Mouse (Mus musculus) liver, embryonic 15.5 days (tissue): ENCODE measurements around the gene Jag2. TPM values are rescaled to one million over a fixed set of nuclear protein-coding genes. Genes with fewer than 3 reads are reported as not detected.

Experiments used
- ATAC-seq: fragments of 200-750 bp; cut with Nextera tagmentation; 2 replicates; pipeline ENCODE4 v1.8.0; 2017; ENCODE audit warnings: moderate number of reproducible peaks, mild to moderate bottlenecking, moderate library complexity; ENCODE audit not compliant: insufficient read depth
- H3K27ac ChIP-seq: fragments of 300-500 bp; sonication (generic); replicated peaks from 2 replicates; pipeline ENCODE4 v1.5.1; 2015; ENCODE audit warnings: mild to moderate bottlenecking, inconsistent platforms
- H3K27me3 ChIP-seq: fragments of 300-500 bp; sonication (generic); 2 replicates; pipeline ENCODE4 v1.6.1; 2015; ENCODE audit warnings: mild to moderate bottlenecking, inconsistent platforms
- H3K36me3 ChIP-seq: fragments of 300-500 bp; sonication (generic); replicated peaks from 2 replicates; pipeline ENCODE4 v1.6.1; 2015; ENCODE audit warnings: moderate library complexity, mild to moderate bottlenecking, inconsistent platforms
- H3K4me1 ChIP-seq: fragments of 300-500 bp; sonication (generic); replicated peaks from 2 replicates; pipeline ENCODE4 v1.6.1; 2015; ENCODE audit warnings: inconsistent platforms
- H3K4me2 ChIP-seq: fragments of 300-500 bp; sonication (generic); 2 replicates; pipeline ENCODE4 v1.6.1; 2015; ENCODE audit warnings: moderate library complexity, mild to moderate bottlenecking, inconsistent platforms
- H3K4me3 ChIP-seq: fragments of 300-500 bp; sonication (generic); replicated peaks from 2 replicates; pipeline ENCODE4 v1.5.1; 2015; ENCODE audit warnings: mild to moderate bottlenecking, inconsistent platforms
- H3K9ac ChIP-seq: fragments of 300-500 bp; sonication (generic); 2 replicates; pipeline ENCODE4 v1.6.1; 2015; ENCODE audit warnings: moderate library complexity, mild to moderate bottlenecking, inconsistent platforms
- H3K9me3 ChIP-seq: fragments of 300-500 bp; sonication (generic); replicated peaks from 2 replicates; pipeline ENCODE4 v1.6.1; 2016; ENCODE audit warnings: inconsistent platforms
- WGBS: fragments of 180-500 bp; shearing (Covaris S2); methylation state at CpG from one replicate; pipeline ENCODE4 v1.1.7; 2015; ENCODE audit warnings: mixed read lengths; ENCODE audit not compliant: insufficient replicate concordance; 5-methylcytosine and 5-hydroxymethylcytosine counted together
- polyA plus RNA-seq: library from polyadenylated mRNA; unstranded; fragments of >200 nt; fragmentation: Nextera tagmentation; extraction: Ambion mirVana; gene quantifications from 2 replicates; pipeline ENCODE4 v1.2.1, GENCODE M21; 2015

The Jag2 gene
- 0.21 and 0.32 TPM in 2 replicates for polyA plus RNA-seq

- WGBS = 1% methylated on average over 77 of the region's 85 CpGs
- H3K36me3 ChIP-seq = no peaks in the 10 kb centered on the region
- H3K9ac ChIP-seq = no peak within 1 kb of the TSS
- peak; percentile 32 for ATAC-seq
- H3K27me3 ChIP-seq = peaks cover 86% of the 10 kb centered on the region
- H3K4me1 ChIP-seq = peaks cover 16% of the 10 kb centered on the region
- H3K4me3 ChIP-seq = peak within 1 kb of the TSS; percentile 47
- H3K4me2 ChIP-seq = peak within 1 kb of the TSS; percentile 67
- H3K27ac ChIP-seq = no peak within 1 kb of the TSS
- H3K9me3 ChIP-seq = no peaks in the 10 kb centered on the region
Measured at GRCm38 (mm10) chr12:112929562-112930352, at the start of gene Jag2. Gene Jag2, minus strand, starts transcription at chr12:112929776.

GRCm38 (mm10) chr12:112977156-112977555 lies 47.6 kb upstream of the Jag2 start:
- Histone ChIP-seq H3K27me3 (no peaks in the 10 kb centered on the region), H3K9ac (peak overlapping the region; percentile 69), H3K4me3 (peak overlapping the region; percentile 74), H3K27ac (peak overlapping the region; percentile 73), H3K4me2 (peak overlapping the region; percentile 90), H3K9me3 (no peaks in the 10 kb centered on the region), H3K36me3 (peaks cover 75% of the 10 kb centered on the region), H3K4me1 (peaks cover 21% of the 10 kb centered on the region)
- ATAC-seq = no peak
- WGBS = 61% methylated on average over 12 of the region's 12 CpGs

DNA sequence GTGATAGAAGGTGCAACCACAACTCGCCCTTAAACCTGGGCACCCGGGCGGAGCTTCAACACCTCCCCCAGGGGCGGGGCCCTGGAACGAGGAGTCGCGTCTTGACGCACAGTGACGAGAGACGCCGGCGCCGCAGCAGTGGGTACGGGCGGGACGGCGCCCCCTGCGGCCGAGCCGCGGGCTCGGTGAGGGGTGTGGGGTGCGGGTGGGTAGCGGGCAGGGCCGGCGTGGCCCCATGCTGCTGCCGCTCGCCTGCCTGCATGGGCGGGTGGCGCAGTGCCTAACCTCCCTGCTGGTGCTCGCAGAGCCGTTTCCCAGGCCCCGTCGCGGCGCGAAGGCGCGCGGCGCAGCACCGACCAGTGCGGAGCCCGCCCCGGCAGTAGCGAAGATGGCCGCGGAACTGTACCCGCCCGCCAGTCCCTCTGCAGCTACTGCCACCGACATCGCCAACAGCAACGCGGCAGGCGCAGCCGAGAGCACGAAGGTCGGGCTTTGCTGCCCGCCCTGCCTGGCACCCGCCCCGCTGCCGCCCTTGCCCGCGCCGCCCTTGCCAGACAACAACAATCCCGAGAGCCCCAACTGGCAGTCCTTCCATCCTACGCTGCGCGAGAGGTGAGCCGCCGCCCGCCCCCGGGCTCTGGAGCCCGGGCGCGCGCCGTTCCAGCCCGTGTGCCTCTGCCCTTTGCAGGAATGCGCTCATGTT lies 46.9 kb upstream of the Jag2 start, which contains the start of gene Btbd6:
Btbd6 (plus strand) TSS at position 112 of the 703 bp plus-strand sequence.
- peak within 1 kb of the TSS; percentile 74 for H3K4me3 ChIP-seq
- peak; percentile 91 for ATAC-seq
- peak within 1 kb of the TSS; percentile 69 for H3K9ac ChIP-seq
- peaks cover 75% of the 10 kb centered on the region for H3K36me3 ChIP-seq
- H3K4me1 ChIP-seq = peaks cover 21% of the 10 kb centered on the region
- H3K9me3 ChIP-seq = no peaks in the 10 kb centered on the region
- peak within 1 kb of the TSS; percentile 73 for H3K27ac ChIP-seq
- no peaks in the 10 kb centered on the region for H3K27me3 ChIP-seq
- H3K4me2 ChIP-seq = peak within 1 kb of the TSS; percentile 90
- under 1% methylated on average over 72 of the region's 80 CpGs for WGBS

DNA sequence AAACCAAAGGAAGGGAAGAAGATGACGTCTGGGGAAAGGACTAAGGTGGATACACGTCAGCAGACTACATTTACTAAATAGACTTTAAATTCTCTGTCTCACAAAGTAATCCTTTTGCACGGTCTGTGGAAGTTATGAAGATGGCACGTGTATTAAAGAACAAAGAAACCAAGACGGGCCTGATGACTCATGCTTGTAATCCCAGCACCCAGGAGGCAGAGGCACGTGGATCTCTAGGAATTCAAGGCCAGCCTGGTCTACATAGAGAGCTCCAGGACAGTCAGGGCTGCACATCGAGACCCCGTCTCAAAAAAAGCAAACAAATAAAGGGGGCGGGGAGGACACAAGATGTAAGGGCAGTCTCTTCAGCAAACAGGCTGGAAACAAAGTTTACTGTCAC lies 45.2 kb upstream of the Jag2 start:
- peaks cover 75% of the 10 kb centered on the region for H3K36me3 ChIP-seq
- H3K4me2 ChIP-seq = no peak overlapping the region
- no peak overlapping the region for H3K4me3 ChIP-seq
- H3K27ac ChIP-seq = no peak overlapping the region
- H3K9me3 ChIP-seq = no peaks in the 10 kb centered on the region
- peaks cover 21% of the 10 kb centered on the region for H3K4me1 ChIP-seq
- no peaks in the 10 kb centered on the region for H3K27me3 ChIP-seq
- no peak overlapping the region for H3K9ac ChIP-seq
- ATAC-seq = no peak
- 72% methylated on average over 9 of the region's 9 CpGs for WGBS

DNA sequence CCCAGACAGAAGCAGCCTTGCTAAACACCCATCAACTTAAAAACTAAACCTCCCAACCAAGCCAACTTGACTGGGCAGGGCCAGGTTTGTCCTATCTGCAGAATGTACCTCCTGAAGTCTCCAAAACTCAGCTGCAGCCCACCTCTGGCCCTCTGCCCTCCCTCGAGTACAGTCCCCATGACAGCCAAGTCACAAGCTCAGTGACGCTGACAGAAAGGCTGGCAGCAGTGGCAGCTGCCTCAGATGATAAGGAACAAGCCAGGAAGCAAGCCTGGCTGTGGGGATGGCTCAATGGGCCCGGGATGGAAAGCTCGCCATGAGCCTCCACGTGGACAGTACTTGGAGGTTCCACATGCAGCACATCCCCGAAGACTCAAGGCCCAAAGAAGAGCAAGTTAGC lies 40.0 kb upstream of the Jag2 start:
- no peak overlapping the region for H3K4me2 ChIP-seq
- no peaks in the 10 kb centered on the region for H3K9me3 ChIP-seq
- WGBS = 50% methylated on average over 6 of the region's 6 CpGs
- H3K36me3 ChIP-seq = peaks cover 99% of the 10 kb centered on the region
- H3K9ac ChIP-seq = no peak overlapping the region
- H3K4me1 ChIP-seq = no peaks in the 10 kb centered on the region
- H3K27me3 ChIP-seq = no peaks in the 10 kb centered on the region
- ATAC-seq = no peak
- H3K4me3 ChIP-seq = no peak overlapping the region
- no peak overlapping the region for H3K27ac ChIP-seq

DNA sequence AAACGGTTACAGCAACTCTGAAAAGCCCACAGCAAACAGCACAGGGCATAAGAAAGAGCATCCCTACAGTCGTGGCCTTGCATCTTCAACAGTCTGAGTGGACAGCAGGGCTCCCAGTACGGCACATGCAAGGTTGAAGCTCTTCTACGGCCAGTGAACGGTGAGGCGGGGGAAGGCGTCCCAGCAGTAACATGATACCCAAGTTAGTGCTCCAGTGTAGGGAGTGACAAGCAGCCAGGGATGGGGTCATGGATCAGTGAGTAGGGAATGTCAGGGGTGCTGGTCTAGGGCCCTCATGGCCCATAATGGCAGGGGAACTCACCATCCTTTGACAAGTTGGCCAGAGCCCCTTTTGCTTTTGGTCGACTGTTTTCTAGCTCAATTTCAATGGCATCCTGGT lies 39.4 kb upstream of the Jag2 start:
- Histone ChIP-seq H3K36me3 (peaks cover 99% of the 10 kb centered on the region), H3K4me3 (no peak overlapping the region), H3K9me3 (no peaks in the 10 kb centered on the region), H3K27ac (no peak overlapping the region), H3K4me1 (no peaks in the 10 kb centered on the region), H3K27me3 (no peaks in the 10 kb centered on the region), H3K4me2 (no peak overlapping the region), H3K9ac (no peak overlapping the region)
- 78% methylated on average over 8 of the region's 8 CpGs for WGBS
- ATAC-seq = no peak

- no peak for ATAC-seq
- 90% methylated on average over 13 of the region's 13 CpGs for WGBS
- Histone ChIP-seq H3K27ac (no peak overlapping the region), H3K4me1 (no peaks in the 10 kb centered on the region), H3K4me2 (no peak overlapping the region), H3K27me3 (no peaks in the 10 kb centered on the region), H3K36me3 (peaks cover 99% of the 10 kb centered on the region), H3K9me3 (no peaks in the 10 kb centered on the region), H3K9ac (no peak overlapping the region), H3K4me3 (no peak overlapping the region)
Measured at GRCm38 (mm10) chr12:112965783-112966182, 36.2 kb upstream of the Jag2 start.

- peaks cover 76% of the 10 kb centered on the region for H3K36me3 ChIP-seq
- no peak overlapping the region for H3K9ac ChIP-seq
Measured at GRCm38 (mm10) chr12:112961872-112962271, 32.3 kb upstream of the Jag2 start.

DNA sequence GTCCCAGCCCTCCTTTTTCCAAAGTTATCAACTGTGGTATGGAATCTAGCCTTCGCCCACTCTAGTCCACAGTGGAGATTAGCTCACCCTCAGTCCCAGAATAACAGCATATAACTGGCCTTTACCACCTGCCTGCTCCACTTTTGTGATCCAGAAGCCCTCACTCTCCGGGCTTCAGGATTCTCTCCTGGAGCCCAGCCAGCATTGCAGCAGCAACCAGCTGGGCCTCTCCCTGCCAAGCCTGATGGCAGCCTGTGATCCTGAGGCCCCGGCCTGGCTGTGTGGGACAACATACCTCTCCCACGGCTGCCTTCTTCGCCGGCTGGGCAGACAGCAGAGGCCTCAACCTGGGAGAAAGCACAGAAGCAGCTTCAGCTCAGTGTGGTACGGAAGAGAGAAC lies 31.9 kb upstream of the Jag2 start:
- 82% methylated on average over 7 of the region's 7 CpGs for WGBS
- Histone ChIP-seq H3K4me2 (no peak overlapping the region), H3K4me3 (no peak overlapping the region), H3K27ac (no peak overlapping the region), H3K9ac (no peak overlapping the region), H3K36me3 (peaks cover 72% of the 10 kb centered on the region), H3K27me3 (no peaks in the 10 kb centered on the region), H3K4me1 (no peaks in the 10 kb centered on the region), H3K9me3 (no peaks in the 10 kb centered on the region)
- no peak for ATAC-seq

More at GRCm38 (mm10) chr12:112961872-112962271, 32.3 kb upstream of the Jag2 start:
- no peak for ATAC-seq
- Histone ChIP-seq H3K4me2 (no peak overlapping the region), H3K4me1 (no peaks in the 10 kb centered on the region), H3K4me3 (no peak overlapping the region), H3K27ac (no peak overlapping the region), H3K27me3 (no peaks in the 10 kb centered on the region), H3K9me3 (no peaks in the 10 kb centered on the region)
- 72% methylated on average over 5 of the region's 5 CpGs for WGBS

DNA sequence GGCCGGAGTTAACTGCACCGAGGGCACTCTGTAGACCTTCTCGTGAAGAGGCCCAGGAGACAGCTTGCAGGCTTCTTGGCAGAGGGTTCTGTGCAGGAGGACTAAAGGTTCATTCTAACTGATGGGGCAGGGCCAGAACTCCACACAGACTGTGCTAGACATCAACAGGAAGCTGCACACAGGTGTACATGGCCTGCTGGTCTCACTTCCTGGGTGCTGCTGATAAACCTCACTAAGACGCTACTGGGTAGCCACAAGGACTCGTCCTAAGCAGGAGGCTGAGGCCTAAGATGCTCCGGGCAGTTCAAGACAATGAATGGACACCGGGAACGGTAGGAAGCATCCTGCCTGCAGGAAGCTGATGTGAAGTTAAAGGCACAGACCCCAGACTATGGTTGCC lies 29.8 kb upstream of the Jag2 start:
- Histone ChIP-seq H3K27me3 (no peaks in the 10 kb centered on the region), H3K4me1 (peaks cover 2% of the 10 kb centered on the region; the same call in 1 of the 2 replicates), H3K4me3 (no peak overlapping the region), H3K27ac (no peak overlapping the region), H3K9ac (no peak overlapping the region), H3K9me3 (no peaks in the 10 kb centered on the region), H3K36me3 (peaks cover 53% of the 10 kb centered on the region), H3K4me2 (no peak overlapping the region)
- WGBS = 76% methylated on average over 8 of the region's 8 CpGs
- no peak for ATAC-seq

DNA sequence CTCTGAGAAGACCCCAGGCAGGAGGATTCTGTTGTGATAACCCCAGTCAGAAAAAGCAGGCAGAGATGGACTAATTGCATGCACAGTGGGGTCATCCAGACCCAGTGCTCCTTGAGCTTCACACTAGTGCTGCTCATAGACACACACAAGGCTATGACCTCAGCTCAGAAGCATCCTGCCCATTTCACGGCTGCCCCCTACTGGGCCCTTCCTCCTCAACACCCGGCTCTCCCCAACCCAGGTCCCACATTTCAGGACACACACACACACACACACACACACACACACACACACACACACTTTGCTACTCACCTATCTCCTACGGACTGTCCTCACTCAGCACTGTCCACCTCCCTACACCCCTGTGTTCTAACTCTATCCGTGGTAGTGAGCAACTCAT lies 28.7 kb upstream of the Jag2 start:
- 51% methylated on average over 4 of the region's 4 CpGs for WGBS
- H3K9me3 ChIP-seq = no peaks in the 10 kb centered on the region
- ATAC-seq = no peak
- H3K4me3 ChIP-seq = no peak overlapping the region
- no peak overlapping the region for H3K4me2 ChIP-seq
- H3K27ac ChIP-seq = no peak overlapping the region
- H3K36me3 ChIP-seq = peaks cover 42% of the 10 kb centered on the region
- 0 out of 2 replicates have a peak, but pooled peaks cover 3% of the 10 kb centered on the region for H3K27me3 ChIP-seq
- no peak overlapping the region for H3K9ac ChIP-seq
- H3K4me1 ChIP-seq = peaks cover 2% of the 10 kb centered on the region; the same call in 1 of the 2 replicates
